Mouse (Mus musculus) heart, postnatal 36 days (tissue): ENCODE data around the gene Kcnab1. TPM values are rescaled to one million over a fixed set of nuclear protein-coding genes. Genes with fewer than 3 reads are reported as not detected.
"Not testable (repeated sequence)": the region's sequence is repeated elsewhere in the genome, so short reads cannot be mapped to it uniquely, and the experiment has no call there.

Experiments
- DNase-seq, 2 experiments: peaks; one replicate each; pipeline ENCODE4 v3.0.0; 2021 to 2022
- intact Hi-C: fragments of 180-260 bp; cut with DNase I; formaldehyde crosslinking; loops from one replicate; pipeline ENCODE4 v1.15.1; 2025
- total RNA-seq, 2 experiments: library from RNA; stranded (reverse); gene quantifications; 2 replicates each; pipeline ENCODE4 v1.2.3; 2021

The Kcnab1 gene
- total RNA-seq, 2 experiments from 2014 or later: 2.3 to 3.5 TPM

- DNase-seq: peak in 1 of 2 experiments; percentile 17
- intact Hi-C loops: no loop called here
Observed at GRCm38 (mm10) chr3:65360163-65360969, 251.2 kb downstream of the Kcnab1 start.

GRCm38 (mm10) chr3:65363438-65363837 lies 254.3 kb downstream of the Kcnab1 start:
- peak; percentile 58 to 65 for DNase-seq
- intact Hi-C loops: no loop called here

DNA sequence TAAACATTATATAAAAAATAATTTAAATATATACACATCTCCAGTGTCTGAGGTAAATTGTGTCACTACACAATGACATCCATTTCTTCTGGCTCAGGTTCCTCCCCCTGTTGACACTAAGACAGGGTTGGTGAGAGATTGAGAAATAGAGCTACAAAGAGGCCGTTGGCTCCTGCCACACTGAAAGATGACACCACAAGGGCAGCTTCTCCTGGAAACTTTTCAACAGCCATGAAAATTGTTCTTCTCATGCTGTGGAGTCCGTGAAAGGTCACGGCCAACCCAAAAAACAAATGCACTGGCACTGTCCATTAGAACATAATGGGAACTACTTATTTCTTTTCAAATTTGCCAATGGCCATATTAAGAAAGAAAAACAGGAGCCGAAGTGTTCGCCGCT lies 256.0 kb downstream of the Kcnab1 start:
- DNase-seq: no peak
- intact Hi-C loops: no loop called here

DNA sequence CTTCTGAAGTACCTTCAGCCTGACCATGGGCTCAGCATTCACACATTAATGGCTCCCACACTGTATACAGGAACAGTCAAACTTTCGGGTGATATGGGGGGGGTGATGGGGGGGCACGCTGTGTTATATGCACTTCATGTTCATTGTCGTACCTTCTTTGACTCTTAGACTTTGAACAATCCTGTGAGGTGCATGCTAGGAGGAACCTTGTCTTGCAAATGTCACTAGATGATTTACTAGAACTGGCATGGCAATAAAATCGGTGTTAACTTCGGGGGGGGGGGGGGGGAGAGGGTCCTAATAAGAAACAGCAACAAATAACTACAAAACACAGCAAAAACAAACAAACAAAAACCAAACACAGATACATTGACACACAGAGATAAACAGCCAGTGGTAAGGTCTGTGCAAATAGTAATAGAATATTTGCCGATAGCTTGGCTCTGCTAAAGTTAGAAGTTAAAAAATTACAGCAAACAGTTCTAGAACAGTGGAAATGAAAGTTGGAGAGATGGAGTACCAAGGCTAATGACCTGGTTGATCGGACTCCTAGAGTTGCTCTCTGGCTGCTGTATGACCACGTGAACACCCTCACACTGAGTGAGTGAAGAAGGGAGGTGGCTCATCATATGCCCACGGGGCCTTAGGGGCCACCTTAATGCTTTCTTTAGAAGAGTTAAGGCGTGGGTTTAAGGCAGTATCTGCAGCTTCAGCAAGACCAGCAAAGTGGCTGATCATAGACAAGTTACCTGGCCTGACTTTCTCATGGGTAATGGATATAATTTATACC lies 256.9 kb downstream of the Kcnab1 start:
- no peak for DNase-seq
- intact Hi-C loops: no loop called here

- intact Hi-C loops: no loop called here
- no peak for DNase-seq
Observed at GRCm38 (mm10) chr3:65367944-65368343, 258.8 kb downstream of the Kcnab1 start.

GRCm38 (mm10) chr3:65372552-65372951 lies 263.4 kb downstream of the Kcnab1 start:
- DNase-seq: no peak
- intact Hi-C loops: no loop called here

GRCm38 (mm10) chr3:65373594-65374182 lies 264.5 kb downstream of the Kcnab1 start:
- intact Hi-C loops: no loop called here
- no peak for DNase-seq

DNA sequence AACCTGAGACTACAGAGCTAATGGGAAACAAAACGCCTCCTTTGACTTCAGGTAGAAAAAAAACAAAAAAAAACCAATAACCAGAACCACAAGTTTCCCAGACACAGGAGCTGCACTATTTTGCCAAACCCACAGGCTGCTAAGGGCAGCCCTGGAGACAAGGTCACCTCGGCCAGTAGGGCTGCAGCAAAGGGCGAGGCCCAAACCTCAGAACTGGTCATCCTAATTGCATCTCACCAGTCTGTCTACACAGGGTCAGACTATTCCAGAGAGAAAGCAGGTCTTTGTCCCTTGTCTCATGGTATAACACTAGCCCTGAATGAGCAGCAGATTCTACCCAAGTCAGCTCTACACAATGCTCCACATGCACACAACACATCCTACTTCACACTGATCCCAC lies 265.5 kb downstream of the Kcnab1 start:
- intact Hi-C loops: no loop called here

GRCm38 (mm10) chr3:65378724-65379123 lies 269.5 kb downstream of the Kcnab1 start:
- DNase-seq: no peak
- intact Hi-C loops: no loop called here

More for the DNA sequence above, 265.5 kb downstream of the Kcnab1 start:
- no peak for DNase-seq

DNA sequence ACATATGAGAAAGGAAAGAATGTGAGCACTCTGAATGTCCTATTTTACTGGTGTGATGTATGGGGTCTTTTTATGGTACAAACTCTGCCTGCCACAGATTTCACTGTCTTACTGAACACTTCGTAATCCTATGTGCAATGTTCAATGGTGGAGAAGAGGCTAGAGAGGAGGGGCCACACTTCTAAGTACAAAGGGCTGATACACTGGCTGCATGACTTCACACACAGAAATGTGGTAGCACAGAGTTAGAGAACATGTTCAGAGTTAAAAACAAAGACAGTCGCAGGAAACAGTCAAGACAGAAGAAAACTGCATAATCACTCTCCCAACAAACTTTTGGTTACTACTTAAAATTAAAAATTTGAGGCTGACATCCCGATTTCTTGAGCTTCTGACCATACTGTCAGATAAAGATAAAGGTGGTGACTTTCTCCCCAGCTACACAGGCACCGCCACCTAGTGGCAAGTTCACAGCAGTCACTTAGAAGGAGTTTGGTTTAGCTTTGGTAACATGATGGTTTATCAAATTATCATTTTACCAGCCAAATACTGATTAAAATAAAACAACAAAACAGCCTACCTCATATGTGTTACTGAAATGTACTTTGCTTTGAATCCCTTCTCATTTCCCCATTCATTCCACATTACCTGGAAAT lies 270.8 kb downstream of the Kcnab1 start:
- peak in 1 of 2 experiments; percentile 47 for DNase-seq
- intact Hi-C loops: loop anchor here (5.0 kb wide), 4 partner anchors 63 to 552 kb away; partner anchors contain the start of gene Lekr1

DNA sequence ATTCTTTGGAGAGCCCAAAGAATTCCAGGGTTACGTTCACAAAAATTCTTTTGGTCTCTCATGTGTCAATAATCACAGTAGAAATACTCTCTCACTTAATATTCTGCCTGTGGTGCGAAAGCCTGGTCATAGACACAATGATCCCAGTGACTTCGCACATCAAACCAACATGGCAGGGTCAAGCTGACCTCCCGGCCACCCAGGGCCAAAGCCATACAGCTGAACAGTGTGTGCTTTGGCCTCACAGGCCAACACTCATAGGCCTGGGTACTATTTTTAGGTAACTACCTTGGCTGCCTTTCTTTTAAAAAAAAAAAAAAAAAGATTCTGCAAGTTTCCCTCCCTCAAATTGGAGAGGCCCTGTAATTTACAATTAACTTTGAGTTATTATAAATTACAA lies 271.9 kb downstream of the Kcnab1 start:
- no peak for DNase-seq
- intact Hi-C loops: loop anchor here (5.0 kb wide), 4 partner anchors 64 to 551 kb away; partner anchors contain the start of gene Lekr1

- intact Hi-C loops: loop anchor here (5.0 kb wide), 4 partner anchors 67 to 548 kb away; partner anchors contain the start of gene Lekr1
- DNase-seq: no peak
Observed at GRCm38 (mm10) chr3:65384431-65384830, 275.2 kb downstream of the Kcnab1 start.

DNA sequence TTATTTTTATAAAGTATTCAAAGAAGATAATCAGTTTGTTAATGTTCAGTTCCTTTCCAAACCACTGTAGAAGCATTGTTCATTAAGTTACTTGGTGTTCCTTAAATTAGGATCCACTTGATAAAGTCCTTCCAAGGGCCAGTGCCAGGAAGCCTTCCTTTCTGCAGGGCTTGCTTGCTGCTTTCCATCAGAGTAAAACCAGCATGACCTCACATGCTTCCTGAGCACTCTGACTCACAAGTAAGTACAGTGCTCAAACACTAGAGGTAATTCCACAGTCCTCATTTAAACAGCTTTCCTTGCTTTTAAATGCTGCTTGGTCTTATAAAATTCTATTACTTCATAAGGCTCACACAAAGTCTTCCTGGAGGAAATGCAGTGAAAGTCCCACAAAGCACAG lies 276.6 kb downstream of the Kcnab1 start:
- peak in 1 of 2 experiments; percentile 28 for DNase-seq
- intact Hi-C loops: loop anchor here (5.0 kb wide), 1 partner anchor 592 kb away; no protein-coding TSS in a partner anchor

DNA sequence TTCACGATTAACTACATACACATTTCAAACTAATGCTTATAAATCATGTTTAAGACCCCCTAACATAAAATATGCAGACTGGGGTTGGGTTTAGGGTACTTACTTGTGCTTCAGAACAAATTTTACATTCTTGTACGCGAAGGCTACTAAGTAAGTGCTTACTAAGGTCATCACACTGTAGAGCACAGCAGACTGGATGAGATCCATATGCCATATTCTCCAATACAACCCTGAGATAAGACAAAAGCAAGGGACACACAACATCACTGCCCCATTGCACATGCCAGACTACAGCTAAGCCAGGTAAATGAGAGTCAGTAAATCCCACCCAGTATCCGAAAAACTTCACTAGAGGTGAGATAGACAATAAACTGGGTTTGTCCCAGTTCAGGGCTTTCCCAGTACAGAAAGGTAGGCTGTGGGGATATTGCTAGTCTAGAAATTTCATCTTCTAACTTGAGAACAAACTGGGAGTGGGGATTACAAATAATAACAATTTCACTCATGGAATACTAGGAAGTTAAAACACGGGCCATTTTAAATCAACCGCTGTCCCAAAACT lies 282.1 kb downstream of the Kcnab1 start:
- no peak for DNase-seq
- intact Hi-C loops: loop anchor here (2.0 kb wide), 1 partner anchor 137 kb away; the partner anchor contains the start of gene Tiparp

DNA sequence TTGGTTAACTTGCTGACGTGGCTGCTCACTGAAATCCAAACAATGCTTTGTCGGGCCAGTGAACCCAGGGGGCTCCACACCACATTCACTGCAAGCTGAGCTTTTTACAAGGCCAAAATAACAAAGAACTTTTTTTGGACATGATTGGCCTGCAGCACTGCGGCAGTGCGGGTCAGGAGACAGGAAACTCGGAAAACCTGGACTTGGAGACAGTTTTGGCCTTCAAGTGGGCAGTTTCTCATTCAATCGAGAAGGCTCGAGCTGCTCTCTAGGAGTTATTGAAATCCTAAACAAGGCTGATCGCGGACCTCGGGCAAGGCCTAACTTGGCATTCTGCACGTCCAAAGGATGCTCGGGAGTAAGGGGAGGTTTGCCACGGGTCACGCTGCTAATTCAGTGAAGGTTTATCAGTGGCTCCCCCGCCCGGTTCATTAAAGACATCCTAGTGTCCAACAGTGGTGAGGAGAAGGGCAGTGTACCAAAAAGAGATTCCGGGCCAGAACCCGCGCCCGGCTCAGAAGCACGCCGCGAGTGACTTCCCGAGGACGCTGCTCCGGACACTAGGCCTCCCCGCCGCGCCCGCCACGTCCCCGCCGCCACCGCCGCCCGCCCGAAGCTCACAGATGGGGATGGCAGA lies 282.7 kb downstream of the Kcnab1 start:
- no peak for DNase-seq
- intact Hi-C loops: loop anchor here (2.0 kb wide), 1 partner anchor 137 kb away; the partner anchor contains the start of gene Tiparp

GRCm38 (mm10) chr3:65392421-65392817 lies 283.2 kb downstream of the Kcnab1 start, which contains the start of gene Ssr3:
Gene Ssr3 (minus strand): TSS chr3:65392623.
- intact Hi-C loops: no loop called here
- DNase-seq: peak; percentile 94 to 95

GRCm38 (mm10) chr3:65395111-65395510 lies 285.9 kb downstream of the Kcnab1 start:
- intact Hi-C loops, DNase-seq: not testable (repeated sequence)

DNA sequence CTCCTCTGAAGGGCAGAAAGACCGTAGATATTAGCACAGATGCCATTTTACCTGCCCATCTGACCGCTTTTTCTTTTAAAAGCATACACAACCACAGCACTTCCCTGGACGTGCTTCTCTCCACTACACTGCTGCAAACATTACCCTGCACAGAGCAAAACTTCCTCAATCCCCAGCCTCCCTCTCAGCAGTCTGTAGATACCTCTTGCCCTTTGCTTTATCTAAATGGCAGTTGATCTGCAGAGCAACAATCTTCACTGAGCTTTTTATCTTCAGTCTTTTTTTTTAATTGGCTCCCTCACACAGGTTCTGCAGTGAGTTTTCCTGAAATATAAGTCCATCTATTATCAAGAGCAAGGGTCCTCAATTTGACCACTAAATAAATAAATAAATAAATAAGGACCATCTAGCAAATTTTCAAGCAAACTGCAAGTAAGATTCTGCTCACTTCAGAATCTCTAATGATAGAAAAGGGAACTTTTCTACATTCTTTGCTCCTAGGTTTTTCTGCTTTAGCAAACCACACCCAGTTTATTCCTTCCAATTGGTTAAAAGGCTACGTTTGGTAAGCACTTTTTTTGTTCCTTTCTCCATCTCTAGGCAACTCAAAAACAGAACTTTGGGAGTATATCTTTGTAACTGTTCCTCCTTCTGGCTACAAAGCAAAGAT lies 287.8 kb downstream of the Kcnab1 start:
- no peak for DNase-seq
- intact Hi-C loops: no loop called here

DNA sequence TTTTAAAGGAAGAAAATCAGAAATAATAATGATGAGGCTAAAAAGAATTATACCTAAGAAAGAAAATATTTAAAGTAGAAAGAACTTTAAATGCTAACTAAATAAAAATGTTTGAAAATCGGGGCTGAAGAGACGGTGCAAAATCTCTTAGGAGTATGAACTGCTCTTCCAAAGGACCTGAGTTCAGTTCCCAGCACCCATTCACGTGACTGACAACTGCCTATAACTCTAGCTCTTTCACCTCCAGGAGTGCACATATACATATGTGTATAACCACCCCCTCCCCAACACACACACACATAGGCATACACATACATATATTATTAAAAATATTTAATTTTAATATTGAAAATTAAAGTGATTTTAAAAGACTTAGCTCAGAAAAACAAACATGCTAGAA lies 288.4 kb downstream of the Kcnab1 start:
- intact Hi-C loops: no loop called here
- no peak for DNase-seq
